Mouse (Mus musculus) gastrocnemius, postnatal 14 days (tissue): ENCODE measurements around the gene Prps1l3. TPM values are rescaled to one million over a fixed set of nuclear protein-coding genes. Genes with fewer than 3 reads are reported as not detected.
"Not testable (repeated sequence)": the region's sequence is repeated elsewhere in the genome, so short reads cannot be mapped to it uniquely, and the experiment has no call there.

Experiments
- DNase-seq: peaks from one replicate; pipeline ENCODE4 v3.0.0; 2021; ENCODE audit warnings: mixed read lengths
- intact Hi-C: fragments of 180-260 bp; cut with DNase I; formaldehyde crosslinking; loops from one replicate; pipeline ENCODE4 v1.15.1; 2025; ENCODE audit warnings: low total_unique reads
- long read RNA-seq, 2 experiments: library from polyadenylated mRNA; stranded (forward); transcript quantifications; one replicate each; pipeline ENCODE4 v2.0.0; 2021
- total RNA-seq, 2 experiments: library from RNA; stranded (reverse); gene quantifications; 2 replicates each; pipeline ENCODE4 v1.2.3; 2021

Prps1l3 gene
- total RNA-seq = 10 to 100 TPM; 21.3 to 26.2 TPM
- long read RNA-seq, experiment 1, transcript Prps1l3-201 (2 exons, 1,720 nt) = major isoform, 21 of 26 reads
- long read RNA-seq, experiment 1, partial matches to known transcripts = 3 of 26 reads
- long read RNA-seq, experiment 1, other reads (novel, unspliced or antisense) = 2 of 26 reads
- long read RNA-seq, experiment 2, transcript Prps1l3-201 (2 exons, 1,720 nt) = major isoform, 22 of 22 reads
- long read RNA-seq, experiment 2, partial matches to known transcripts = 0 of 22 reads
- long read RNA-seq, experiment 2, other reads (novel, unspliced or antisense) = 0 of 22 reads

- intact Hi-C loops = no loop called here
- DNase-seq = peak; percentile 86
Measured at GRCm38 (mm10) chr12:57230192-57230706, at the start of gene Prps1l3, which contains the start of gene Mipol1. Gene Prps1l3, plus strand, starts transcription at chr12:57230412. Gene Mipol1, plus strand, starts transcription at chr12:57230427.

DNA sequence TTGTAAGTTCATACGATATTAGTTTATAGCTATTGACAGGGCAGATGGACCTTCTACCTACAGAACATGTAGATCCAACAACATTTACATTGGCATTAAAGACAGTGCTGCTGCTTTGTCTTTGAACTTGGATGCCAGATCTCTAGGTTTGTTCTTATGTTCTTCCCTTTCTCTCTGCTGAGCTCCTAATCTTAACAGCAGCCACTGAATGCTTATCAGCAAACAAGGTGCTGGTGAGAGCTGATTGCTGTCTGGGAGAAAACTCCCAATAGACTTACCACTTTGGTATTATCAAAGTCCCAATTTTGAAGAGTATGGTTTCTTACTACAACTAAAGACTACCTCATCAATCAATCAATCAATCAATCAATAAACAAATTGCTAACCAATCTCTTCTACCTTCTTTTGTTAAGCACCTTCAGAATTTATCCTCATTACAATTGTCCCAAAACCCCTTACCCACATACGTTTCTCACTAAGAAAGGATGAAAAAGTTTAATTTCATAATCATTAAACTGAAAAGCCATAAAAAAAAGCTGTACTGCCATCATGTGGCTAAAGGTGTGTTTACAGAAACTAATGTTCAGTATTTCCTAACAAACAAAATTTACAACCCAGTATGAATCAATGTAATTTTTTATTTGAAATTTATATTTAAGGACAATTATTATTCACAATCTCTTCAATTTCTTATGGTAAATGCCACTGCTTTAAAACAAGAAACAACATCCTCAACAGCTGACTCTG lies 45.6 kb upstream of the Prps1l3 start:
- intact Hi-C loops = no loop called here
- no peak for DNase-seq

DNA sequence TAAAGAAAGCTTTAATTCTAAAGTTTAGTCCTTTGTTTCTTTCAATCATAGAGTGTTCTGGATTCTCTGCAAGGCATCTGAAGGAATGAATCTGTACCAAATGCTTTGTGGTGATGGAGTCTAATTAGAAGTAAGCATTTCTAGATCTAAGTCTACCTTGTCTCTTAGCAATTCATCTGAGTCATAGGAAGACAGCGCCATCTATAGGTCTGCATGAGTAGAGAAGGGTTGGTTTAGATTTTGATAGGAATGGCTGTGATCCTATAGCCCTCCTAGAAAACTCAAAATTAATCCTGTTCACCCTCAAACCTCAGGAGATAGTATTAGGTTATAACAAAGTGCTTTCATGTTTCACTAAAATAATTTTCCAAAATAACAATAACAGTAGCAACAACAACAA lies 44.7 kb upstream of the Prps1l3 start:
- intact Hi-C loops = no loop called here
- no peak for DNase-seq

- no peak for DNase-seq
- intact Hi-C loops = no loop called here
Measured at GRCm38 (mm10) chr12:57186126-57186525, 44.1 kb upstream of the Prps1l3 start.

GRCm38 (mm10) chr12:57187032-57187431 lies 43.2 kb upstream of the Prps1l3 start:
- no peak for DNase-seq
- intact Hi-C loops = no loop called here

- no peak for DNase-seq
- intact Hi-C loops = no loop called here
Measured at GRCm38 (mm10) chr12:57194609-57195008, 35.6 kb upstream of the Prps1l3 start.

- DNase-seq = no peak
- intact Hi-C loops = no loop called here
Measured at GRCm38 (mm10) chr12:57196286-57196607, 34.0 kb upstream of the Prps1l3 start.

- DNase-seq = peak; percentile 20
- intact Hi-C loops = no loop called here
Measured at GRCm38 (mm10) chr12:57196608-57197362, 33.4 kb upstream of the Prps1l3 start.

DNA sequence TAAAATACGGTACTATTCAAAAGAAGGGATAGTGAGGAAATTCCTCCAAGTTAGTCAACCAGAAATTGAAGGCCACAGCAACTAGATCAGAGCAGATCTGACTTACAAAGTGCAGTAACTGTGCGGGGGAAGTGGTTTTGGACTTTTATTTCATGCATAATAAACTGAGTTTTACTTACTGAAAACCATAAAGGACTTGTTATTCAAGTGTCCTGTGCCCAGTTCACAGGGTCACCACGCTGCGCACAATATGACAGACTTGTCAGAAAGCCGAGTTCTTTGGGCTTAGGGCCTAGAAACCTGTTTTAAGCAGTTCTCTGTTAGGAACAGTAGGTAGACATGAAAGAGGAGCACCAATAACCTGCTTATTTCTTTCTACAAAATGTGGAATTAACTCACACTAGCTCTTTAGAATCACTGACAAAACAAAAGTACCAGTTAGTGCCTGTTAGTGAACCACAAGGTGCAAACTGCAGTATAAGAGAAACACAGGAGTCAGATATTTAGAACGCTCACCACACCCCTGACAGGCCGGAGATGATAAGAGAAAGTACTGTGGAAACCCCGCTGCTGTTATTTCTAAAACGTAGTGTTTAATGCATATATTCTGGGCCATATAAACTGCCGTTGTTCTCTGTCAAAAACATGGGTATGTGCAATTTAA lies 32.7 kb upstream of the Prps1l3 start, which contains the start of gene Slc25a21:
TSS of gene Slc25a21 (minus strand) at position 110 of the 664 bp plus-strand sequence.
- no peak for DNase-seq
- intact Hi-C loops = no loop called here

- intact Hi-C loops = no loop called here
- DNase-seq = no peak
Measured at GRCm38 (mm10) chr12:57198269-57198668, 31.9 kb upstream of the Prps1l3 start.

DNA sequence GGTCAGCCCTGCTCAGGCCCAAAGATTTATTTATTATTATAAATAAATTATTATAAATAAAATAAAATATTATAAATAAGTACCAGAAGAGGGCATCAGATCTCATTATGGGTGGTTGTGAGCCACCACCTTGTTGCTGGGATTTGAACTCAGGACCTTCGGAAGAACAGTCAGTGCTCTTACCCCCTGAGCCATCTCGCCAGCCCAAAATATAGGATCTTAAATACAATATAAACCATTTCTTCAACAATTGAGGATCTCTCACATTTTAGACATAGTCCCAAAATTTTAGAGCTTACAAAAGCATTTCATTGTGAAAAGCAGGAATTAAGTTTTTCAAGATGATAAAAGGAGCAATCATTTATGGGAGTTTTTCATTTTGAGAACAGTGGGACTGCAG lies 30.8 kb upstream of the Prps1l3 start:
- intact Hi-C loops = no loop called here
- no peak for DNase-seq

DNA sequence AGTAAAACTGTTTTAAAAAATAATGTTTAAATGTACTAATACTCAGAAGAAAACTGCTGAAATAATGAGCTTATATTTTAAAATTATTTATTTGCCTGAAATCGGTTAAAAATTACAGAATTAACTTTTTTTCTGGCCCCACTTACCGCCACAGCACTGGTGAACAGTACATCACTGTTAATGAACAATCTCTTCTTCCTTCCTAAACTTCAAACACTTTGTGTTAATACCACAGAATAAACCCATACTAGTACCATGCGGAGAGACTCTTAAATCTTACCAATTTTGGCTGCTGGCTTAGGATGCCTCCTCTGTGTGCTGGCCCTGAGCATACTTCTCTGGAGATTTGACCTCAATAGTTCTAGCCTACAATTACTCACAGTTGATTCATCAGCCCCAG lies 28.3 kb upstream of the Prps1l3 start:
- no peak for DNase-seq
- intact Hi-C loops = no loop called here

DNA sequence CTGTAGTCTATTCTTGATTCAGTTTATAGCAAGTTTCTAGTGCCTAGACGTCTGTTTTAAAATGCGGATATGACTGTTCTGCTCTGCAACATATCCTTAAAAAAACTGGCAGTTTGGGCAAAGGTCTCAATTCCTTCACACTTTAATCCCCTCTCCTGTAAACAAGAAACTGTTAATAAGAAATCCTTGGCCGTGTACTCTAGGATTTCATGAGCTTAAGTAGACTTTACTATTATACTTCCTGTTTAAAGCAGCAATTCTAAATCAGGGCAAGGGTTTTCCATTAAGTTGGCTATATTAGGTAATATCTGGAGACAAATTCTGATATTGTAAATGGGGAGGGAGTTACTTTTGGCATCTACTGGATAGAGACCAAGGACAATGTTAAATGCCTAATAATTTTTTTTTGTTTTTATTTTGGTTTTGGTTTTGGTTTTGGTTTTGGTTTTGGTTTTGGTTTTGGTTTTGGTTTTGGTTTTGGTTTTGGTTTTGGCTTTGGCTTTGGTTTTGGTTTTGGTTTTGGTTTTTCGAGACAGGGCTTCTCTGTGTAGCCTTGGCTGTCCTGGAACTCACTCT lies 25.8 kb upstream of the Prps1l3 start:
- intact Hi-C loops = no loop called here

GRCm38 (mm10) chr12:57211353-57212311 lies 18.6 kb upstream of the Prps1l3 start:
- peak; percentile 33 for DNase-seq

More for the DNA sequence above, 25.8 kb upstream of the Prps1l3 start:
- DNase-seq = no peak

DNA sequence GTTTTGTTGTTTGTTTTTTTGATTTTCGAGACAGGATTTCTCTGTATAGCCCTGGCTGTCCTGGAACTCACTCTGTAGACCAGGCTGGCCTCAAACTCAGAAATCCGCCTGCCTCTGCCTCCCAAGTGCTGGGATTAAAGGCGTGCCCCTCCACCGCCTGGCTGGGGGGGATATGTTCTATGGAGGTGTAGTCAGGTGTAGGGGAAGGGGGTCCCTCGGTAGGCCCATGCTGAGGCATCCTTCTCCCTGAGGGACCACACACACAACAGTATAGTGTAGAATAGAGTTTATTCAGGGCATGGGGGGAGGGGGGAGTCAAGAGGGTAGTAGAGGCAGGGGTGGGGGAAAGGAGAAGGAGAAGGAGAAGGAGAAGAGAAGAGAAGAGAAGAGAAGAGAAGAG lies 17.7 kb upstream of the Prps1l3 start:
- DNase-seq, intact Hi-C loops: not testable (repeated sequence)

More at GRCm38 (mm10) chr12:57211353-57212311, 18.6 kb upstream of the Prps1l3 start:
- intact Hi-C loops = no loop called here

DNA sequence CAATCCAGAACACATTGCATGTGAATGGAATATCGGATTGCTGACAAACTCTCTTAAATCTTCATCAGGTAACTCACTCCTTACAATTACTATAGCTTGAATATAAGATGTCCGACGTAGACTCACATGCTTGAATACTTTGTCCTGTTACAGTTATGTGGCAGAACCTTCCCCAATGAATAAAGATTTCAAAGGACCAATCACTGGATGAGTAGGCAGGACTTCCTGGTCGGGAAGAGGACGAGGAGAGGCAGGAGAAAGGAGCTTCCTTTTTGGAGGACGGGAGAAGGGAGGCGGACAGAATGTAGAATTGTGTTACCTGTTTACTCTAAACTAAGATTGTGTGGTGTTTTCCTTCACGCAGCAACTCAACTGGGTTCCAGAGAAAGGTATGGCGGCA lies 3.8 kb upstream of the Prps1l3 start:
- DNase-seq = no peak
- intact Hi-C loops = no loop called here

DNA sequence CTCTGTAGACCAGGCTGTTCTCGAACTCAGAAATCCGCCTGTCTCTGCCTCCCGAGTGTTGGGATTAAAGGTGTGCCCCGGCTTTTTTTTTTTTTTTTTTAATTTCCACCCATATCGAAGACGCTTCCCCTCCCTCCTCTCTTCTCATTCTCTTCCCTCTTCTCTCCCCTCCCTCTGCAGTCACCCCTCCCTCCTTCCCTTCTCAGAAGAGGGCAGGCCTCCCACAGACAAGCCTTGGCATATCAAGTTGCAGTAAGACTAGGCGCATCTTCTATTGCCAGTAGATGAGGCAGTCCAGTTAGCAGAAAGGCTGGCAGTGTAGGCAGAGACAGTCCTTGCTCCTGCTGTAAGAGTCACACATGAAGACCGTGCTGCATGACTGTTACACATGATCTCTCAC lies 2.4 kb upstream of the Prps1l3 start:
- intact Hi-C loops = no loop called here
- no peak for DNase-seq

DNA sequence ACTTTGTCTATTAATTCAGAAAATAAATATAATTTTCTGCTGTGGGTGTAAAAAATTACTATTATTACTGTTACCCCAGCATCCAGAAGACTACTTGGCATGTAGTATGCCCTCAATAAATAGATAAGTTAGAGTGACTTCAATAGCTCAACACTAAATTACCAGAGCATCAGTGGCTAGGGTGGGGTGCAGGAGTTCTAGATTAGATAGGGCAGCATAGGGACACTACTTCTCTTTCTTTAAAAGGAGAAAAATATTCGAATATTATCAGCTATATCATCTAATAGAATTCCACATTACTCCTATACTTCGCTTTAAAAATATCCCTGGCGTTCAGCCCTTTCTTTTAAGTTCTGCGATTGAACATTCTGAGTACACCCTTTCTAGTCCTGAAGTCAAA lies 509 bp upstream of the Prps1l3 start:
- intact Hi-C loops = no loop called here
- DNase-seq = no peak
